Mouse (Mus musculus) fibroblast of lung, adult 2 months (primary cell): ENCODE data around the gene Pqlc2.

Experiments
- DNase-seq: peaks from one replicate; pipeline ENCODE4 v3.0.0-alpha.2; 2011; ENCODE audit warnings: low read depth

The Pqlc2 gene

GRCm38 (mm10) chr4:139265783-139266499, 44.6 kb downstream of the Pqlc2 start:
- no peak for DNase-seq

DNA sequence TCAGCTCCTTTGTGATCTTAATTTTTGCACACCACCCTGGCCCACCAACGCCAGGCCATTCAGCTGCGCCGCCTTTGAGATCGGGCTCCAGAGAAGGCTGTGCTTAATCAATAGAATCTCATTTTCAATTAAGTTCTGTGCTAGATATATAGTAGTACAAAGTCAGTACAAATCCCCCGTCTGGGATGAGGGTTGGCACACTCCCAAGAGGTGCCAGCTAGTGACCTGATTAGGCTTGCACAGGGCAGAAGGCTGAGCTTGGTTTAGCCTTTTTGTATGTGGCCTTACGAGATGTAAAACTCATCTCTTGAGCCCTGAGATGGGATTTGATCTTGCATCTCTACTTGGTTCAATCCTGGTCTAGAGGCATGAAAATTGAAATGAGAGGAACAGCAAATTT, 47.5 kb downstream of the Pqlc2 start:
- no peak for DNase-seq

DNA sequence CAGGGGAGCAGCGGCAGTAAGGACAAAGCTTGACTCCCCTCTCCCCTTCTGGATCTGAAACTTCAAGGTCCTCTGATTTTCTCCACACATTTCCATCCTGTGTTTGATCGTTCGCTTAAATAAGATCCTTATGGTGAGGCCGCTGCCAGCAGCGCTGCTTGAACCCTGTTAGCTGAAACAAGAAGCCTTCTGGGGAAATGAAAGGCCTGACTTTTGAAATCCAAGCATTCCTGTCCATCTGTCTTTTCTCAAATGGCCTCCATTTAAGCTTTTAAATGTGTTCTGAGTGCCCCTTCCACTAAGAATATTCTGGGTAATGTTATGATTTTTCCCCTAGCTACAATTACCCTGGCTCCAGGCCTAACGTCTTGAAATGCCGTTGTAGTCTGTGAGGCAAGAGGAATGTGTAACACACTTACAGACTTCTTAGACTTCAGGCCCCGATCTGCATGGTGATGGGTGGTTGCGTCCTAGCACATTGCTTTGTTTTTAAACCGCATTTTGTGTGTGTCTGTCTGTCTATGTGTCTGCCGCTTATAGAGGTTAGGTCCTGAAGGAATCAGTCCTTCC, 51.1 kb downstream of the Pqlc2 start:
- no peak for DNase-seq

DNA sequence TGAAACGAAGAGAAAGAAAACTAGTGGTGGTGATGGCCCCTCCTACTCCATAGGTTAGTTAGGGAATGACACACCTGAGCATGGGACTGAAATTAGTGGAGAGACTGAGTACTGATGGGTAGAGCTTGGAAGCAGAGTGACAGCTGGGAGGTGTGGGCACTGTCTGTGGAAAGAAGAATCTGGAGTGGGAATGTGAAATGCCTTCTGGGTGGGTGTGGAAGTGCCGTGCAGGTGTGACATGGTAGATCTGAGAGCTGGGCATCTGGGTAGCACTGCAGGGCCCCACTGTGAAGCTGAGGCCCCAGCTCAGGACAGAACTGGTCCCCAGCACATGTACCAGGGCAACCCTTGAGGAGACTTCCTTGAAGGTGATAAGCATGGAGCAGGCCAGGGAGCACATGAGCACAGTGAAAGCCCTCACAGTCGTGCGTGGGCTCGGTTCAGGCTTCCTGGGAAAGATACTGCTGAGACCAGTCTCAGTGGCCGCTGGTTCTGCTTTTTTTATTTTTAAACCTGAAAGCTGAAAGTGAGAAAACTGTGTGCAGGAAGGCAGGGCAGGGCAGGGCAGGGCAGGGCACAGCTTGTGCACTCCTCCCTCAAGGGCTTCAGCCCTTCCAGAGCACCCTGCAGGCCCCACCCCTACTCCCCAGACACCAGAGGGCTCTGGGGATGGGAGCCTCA, 51.7 kb downstream of the Pqlc2 start:
- no peak for DNase-seq

- no peak for DNase-seq
Measured at GRCm38 (mm10) chr4:139256708-139257107, 53.8 kb downstream of the Pqlc2 start.

DNA sequence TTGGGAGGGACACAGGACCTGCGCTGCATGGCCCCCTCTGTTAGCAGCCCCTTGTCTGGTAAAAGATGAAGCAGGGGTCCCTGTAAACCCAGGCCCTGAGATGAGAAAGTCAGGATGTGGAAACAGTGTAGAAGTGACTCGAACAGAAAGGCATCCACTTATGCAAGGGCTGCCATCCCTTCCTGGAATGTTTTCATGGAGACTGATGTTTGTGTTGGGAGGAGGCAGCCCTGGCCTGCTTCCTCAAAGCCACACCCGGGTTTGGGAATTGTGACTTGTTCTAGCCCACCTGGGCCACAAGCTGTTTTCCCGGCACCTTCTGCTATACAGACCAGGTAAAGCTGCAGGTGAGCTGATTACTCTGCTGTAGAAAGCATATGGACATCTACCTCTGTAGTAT, 54.4 kb downstream of the Pqlc2 start:
- DNase-seq: no peak

GRCm38 (mm10) chr4:139253206-139253605, 57.3 kb downstream of the Pqlc2 start:
- no peak for DNase-seq

DNA sequence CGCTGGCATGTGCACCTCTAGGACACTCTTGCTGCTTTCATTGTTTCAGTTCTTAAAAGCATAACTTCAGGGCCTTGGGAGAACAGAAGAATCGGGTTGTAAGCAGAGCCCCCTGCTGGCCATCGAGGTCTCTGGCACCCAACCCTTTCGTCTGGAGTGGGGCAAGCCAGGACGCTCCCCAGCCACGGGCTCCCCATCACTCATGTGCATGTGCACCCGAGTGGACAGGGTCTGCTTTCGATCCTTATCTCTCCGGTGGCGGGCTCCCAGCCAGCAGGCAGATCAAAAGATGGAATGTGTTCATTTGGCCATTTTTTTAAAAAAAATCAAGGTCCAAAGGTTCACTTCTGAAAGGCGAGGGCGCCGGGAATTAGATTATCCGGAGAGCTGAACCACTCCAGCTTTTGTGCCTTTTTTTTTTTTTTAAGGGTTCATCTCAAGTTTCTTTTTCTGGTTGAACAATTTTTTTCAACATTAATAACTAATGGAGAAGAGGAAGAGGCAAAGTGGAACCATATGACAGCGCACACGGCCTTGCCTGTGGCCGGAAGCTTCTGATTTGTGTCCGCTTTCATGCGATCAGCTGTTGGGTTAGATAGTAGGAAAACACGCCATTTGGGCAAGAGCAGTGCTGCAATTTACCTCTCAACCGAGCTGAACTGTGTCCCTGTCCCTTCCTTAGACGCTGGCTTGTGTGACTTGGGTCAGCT, 58.3 kb downstream of the Pqlc2 start:
- peak; percentile 75 for DNase-seq

- DNase-seq: no peak
Measured at GRCm38 (mm10) chr4:139250886-139251285, 59.6 kb downstream of the Pqlc2 start.

DNA sequence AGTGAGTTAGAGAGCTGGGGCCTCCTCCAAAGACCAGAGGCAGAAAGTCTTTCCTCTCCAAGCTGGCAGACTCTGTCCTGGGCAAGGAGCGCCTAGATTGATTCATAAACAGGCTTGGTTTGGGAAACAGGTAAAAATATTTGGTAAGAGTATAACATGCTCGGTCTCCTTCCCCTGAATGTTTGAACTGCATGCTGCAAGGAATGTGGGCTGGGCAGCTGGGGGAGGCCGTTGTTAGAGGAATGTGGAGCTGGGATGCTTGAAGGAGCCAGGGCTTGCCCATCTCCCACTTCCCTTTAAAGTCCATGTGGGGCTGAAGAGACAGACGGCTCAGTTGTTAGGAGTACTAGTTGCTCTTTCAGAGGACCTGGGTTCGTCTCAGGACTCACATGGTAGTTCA, 60.5 kb downstream of the Pqlc2 start:
- DNase-seq: no peak

GRCm38 (mm10) chr4:139248736-139249135, 61.8 kb downstream of the Pqlc2 start:
- DNase-seq: no peak

DNA sequence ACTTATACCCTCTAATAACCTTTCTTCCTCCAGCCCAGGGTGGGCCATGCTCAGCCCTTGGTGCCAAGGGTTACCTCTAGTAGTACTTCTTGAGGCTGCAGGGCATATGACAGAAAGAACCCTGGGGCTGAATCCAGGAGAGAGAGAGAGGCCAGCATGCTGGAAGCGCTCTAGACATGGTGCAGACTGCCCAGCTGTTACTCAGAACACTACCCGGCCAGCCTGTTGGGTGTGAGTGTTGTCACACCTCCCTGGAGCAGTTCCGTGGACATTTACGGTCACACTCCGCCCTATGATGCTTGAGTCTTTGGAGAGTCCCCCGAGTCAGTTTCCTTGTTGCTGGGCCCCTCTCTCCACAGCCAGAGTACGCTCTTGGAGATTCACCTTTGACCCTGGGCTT, 62.5 kb downstream of the Pqlc2 start:
- no peak for DNase-seq

DNA sequence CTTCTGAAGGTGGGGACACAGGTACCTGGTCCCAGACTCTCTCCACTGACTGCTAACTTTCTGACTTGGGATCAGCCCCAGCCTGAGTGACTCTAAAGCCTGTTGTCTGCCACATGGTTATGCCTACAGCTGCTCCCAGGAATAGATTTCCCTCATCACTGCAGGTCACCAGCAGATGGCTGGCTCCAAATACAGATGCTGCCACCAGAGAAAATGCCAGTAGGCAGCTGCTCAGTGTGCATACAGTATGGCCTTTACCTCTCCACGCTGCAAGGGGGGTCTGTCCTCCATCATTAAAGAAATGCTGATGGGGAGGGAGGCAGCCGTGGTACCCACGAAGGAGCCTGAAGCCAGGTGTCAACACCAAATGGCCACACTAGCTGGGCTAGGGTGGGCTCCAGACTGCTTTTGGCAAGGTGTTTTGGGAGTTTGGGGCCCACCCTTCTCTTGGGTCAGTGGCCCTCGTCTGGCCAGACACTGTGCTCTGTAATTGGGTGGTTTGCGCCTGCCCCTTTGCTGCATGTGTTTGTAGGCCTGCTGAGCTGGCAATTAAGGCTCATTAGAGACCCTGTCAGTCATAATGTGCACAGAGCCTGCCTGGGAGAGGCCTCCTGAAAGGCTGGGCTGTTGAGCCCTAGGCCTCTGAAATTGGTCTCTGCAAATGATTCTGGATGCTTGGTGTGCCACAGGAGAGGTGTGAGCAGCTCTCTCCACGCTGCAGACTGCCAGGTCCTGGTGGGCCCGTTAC, 64.2 kb downstream of the Pqlc2 start:
- no peak for DNase-seq

- no peak for DNase-seq
Measured at GRCm38 (mm10) chr4:139245534-139245933, 65.0 kb downstream of the Pqlc2 start.

GRCm38 (mm10) chr4:139244766-139245165, 65.7 kb downstream of the Pqlc2 start:
- DNase-seq: no peak

DNA sequence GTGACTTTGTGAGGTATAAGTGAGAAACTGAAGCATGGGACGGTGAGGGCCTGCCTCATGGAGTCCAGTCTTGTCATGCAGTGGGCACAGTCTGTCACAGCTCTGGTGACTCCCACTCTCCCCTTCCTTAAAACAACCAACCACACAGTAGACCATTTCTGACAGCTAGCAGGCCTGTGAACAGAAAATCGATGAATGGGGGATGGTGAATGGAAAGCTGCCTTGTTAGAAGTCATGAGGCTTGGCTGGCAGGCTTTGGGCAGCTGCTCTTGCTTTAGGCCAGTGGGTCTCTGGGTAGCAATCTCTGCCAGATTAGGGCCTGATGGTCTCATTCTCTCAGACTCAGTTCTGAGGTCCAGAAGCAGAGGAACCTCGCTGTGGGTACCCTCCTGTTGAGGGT, 66.3 kb downstream of the Pqlc2 start:
- no peak for DNase-seq
